Mouse (Mus musculus): ENCODE results near the gene Stat1. TPM values are rescaled to one million over a fixed set of nuclear protein-coding genes. Genes with fewer than 3 reads are reported as not detected.

Stat1 gene
- polyA plus RNA-seq (2012; ENCODE audit: low replicate concordance), result 4.6 and 41.9 TPM in 2 replicates

GRCm38 (mm10) chr1:52118860-52119591, at the start of gene Stat1:
Gene Stat1, plus strand, starts transcription at chr1:52119440.

Other genes starting within 250 kb of the Stat1 start
- 0.26 and 0.39 TPM in 2 replicates for gene Myo1b, start 203.4 kb upstream of the Stat1 start, polyA plus RNA-seq (2012; ENCODE audit: low replicate concordance)
- gene Stat4, start 132.3 kb upstream of the Stat1 start, polyA plus RNA-seq (2012; ENCODE audit: low replicate concordance), result 0.23 TPM in 1 of 2 replicates, not detected in the other
- gene Gls, start 113.8 kb downstream of the Stat1 start, polyA plus RNA-seq (2012; ENCODE audit: low replicate concordance), result 97.6 and 116 TPM in 2 replicates

All from leukemia stem cell, adult 10-12 weeks (primary cell).